Mouse (Mus musculus): ENCODE results near the gene Olfr1303.

Gene Olfr1303

GRCm38 (mm10) chr2:111820240-111820639 lies at the start of gene Olfr1303:
Gene Olfr1303 (minus strand): TSS chr2:111820340.
- DNase-seq (ENCODE audit: low spot score in 2 of 2) = no peak

GRCm38 (mm10) chr2:111812936-111813335 lies 7.2 kb downstream of the Olfr1303 start:
- DNase-seq (ENCODE audit: low spot score in 2 of 2) = no peak

- DNase-seq (ENCODE audit: low spot score in 2 of 2) = no peak
These were observed 43.0 kb downstream of the Olfr1303 start, which contains the start of gene Olfr1302 for GRCm38 (mm10) chr2:111777129-111777528. Gene Olfr1302 (plus strand): TSS chr2:111777429.
